ENCODE assay signal across 20 mouse cellular contexts in the genomic region with DNA sequence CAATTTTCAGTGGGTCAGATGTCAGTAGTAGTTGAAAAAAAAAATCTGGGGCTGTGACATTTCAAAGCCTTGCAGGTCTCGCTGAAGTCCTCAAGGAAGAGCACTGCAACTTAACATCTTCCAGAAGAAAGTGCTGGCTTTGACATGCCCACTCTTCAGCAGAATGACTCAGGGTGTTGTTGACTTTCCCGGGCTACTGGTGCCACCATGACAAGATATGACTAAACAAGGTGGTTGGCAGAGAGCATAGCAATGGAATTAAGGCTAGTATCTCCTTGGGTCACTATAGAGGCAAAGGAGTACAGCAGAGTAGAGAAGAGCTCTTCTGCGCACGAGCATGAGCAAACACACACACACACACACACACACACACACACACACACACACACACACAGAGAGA. TPM values are rescaled to one million over a fixed set of nuclear protein-coding genes. Genes with fewer than 3 reads are reported as not detected.
DNase-seq lines count a peak whose midpoint lies in the region; ATAC-seq and TF ChIP-seq lines count a peak whose summit lies in the region.
"Had no signal": no experiment of that assay in that cellular context is flagged by ENCODE, and none has a peak within 500 bp of the region (broad histone marks: within the 10 kb centered on the region; RNA-seq: fewer than 3 reads in every experiment).

No protein-coding gene starts in this region.

- no peak for TF ChIP-seq POLR2A in MEL (IDR thresholded peaks at IDR 0.05; ENCODE audit: control insufficient read depth in 1 of 2, insufficient read depth in 1 of 2, low read depth in 1 of 2, low read length in 2 of 2, poor library complexity in 1 of 2)

- TF ChIP-seq RAD21 in MEL (IDR thresholded peaks at IDR 0.05; ENCODE audit: low read depth, low read length) = no peak

- DNase-seq in heart, embryonic 10.5 days (ENCODE audit: low spot score) = no peak
- no peak for DNase-seq in heart, adult 9 months (ENCODE audit: low spot score in 2 of 2)
- DNase-seq in MEL (ENCODE audit: low read depth, low spot score) = peak; percentile 41
- DNase-seq in thymus, postnatal 10 days (ENCODE audit: low spot score in 2 of 2) = no peak
- DNase-seq in layer of hippocampus, adult 9-11 months = no peak
- DNase-seq: adrenal gland, postnatal 10 days; B cell, adult 2 months; cerebellum, adult 8-10 months; embryo, embryonic 11 days; kidney, adult 9 months; kidney, postnatal 36 days; lung, postnatal 14 days; right cerebral cortex, postnatal 14 days; thymus, postnatal 25 days had no signal

- no peaks in the 10 kb centered on the region for H3K27me3 ChIP-seq in heart, embryonic 10.5 days (ENCODE audit: insufficient read depth, poor library complexity, severe bottlenecking)
- no peaks in the 10 kb centered on the region for H3K27me3 ChIP-seq in MEL (ENCODE audit: control insufficient read depth in 1 of 2, insufficient read depth in 2 of 2, low read length in 2 of 2)
- H3K27me3 ChIP-seq in liver, embryonic 16.5 days (ENCODE audit: control insufficient read depth, insufficient read depth, low read depth, low read length) = no peaks in the 10 kb centered on the region
- H3K27me3 ChIP-seq: embryonic facial prominence, embryonic 15.5 days; forebrain, embryonic 12.5 days; neural tube, embryonic 12.5 days had no signal

- peak overlapping the region; percentile 26; the same call in 1 of the 2 replicates for H3K27ac ChIP-seq in heart, embryonic 10.5 days
- peak overlapping the region; percentile 45 for H3K27ac ChIP-seq in MEL (ENCODE audit: control insufficient read depth, low read depth, low read length)
- peak overlapping the region; percentile 84 for H3K27ac ChIP-seq in liver, embryonic 16.5 days (ENCODE audit: low read length)
- H3K27ac ChIP-seq: embryonic facial prominence, embryonic 15.5 days; forebrain, embryonic 12.5 days; neural tube, embryonic 12.5 days had no signal

- no peaks in the 10 kb centered on the region for H3K36me3 ChIP-seq in heart, embryonic 10.5 days
- peaks cover 0 to 23% of the 10 kb centered on the region in 2 experiments; a peak in 2 of 4 replicates for H3K36me3 ChIP-seq in MEL (ENCODE audit: control insufficient read depth in 1 of 2, insufficient read depth in 2 of 2, low read length in 2 of 2)
- H3K36me3 ChIP-seq in liver, embryonic 16.5 days (ENCODE audit: control insufficient read depth, insufficient read depth) = no peaks in the 10 kb centered on the region
- H3K36me3 ChIP-seq: embryonic facial prominence, embryonic 15.5 days; forebrain, embryonic 12.5 days; neural tube, embryonic 12.5 days had no signal

- peak overlapping the region; percentile 14; the same call in 1 of the 2 replicates for H3K4me2 ChIP-seq in liver, embryonic 16.5 days (ENCODE audit: low read depth, low read length)
- H3K4me2 ChIP-seq: embryonic facial prominence, embryonic 15.5 days; forebrain, embryonic 12.5 days; midbrain, embryonic 11.5 days; neural tube, embryonic 12.5 days had no signal

- no peak for TF ChIP-seq EP300 in MEL (IDR thresholded peaks at IDR 0.05; ENCODE audit: low read depth in 1 of 2, low read length in 2 of 2)

- no peak for TF ChIP-seq CTCF in MEL (IDR thresholded peaks at IDR 0.05 in 2 of 3, conservative IDR thresholded peaks at IDR 0.05 in 1 of 3; ENCODE audit: control insufficient read depth in 1 of 3, insufficient read depth in 1 of 3, low read depth in 2 of 3, low read length in 3 of 3, poor library complexity in 1 of 3, severe bottlenecking in 1 of 3)

- no peak overlapping the region for H3K4me3 ChIP-seq in heart, embryonic 10.5 days
- no peak overlapping the region for H3K4me3 ChIP-seq in MEL (ENCODE audit: control insufficient read depth in 1 of 2, insufficient read depth in 1 of 2, low read depth in 2 of 2, low read length in 2 of 2)
- no peak overlapping the region for H3K4me3 ChIP-seq in liver, embryonic 16.5 days (ENCODE audit: low read depth, low read length)
- H3K4me3 ChIP-seq: embryonic facial prominence, embryonic 15.5 days; forebrain, embryonic 12.5 days; neural tube, embryonic 12.5 days had no signal

- 0 out of 2 replicates have a peak, but pooled peaks have one; percentile 43 for ATAC-seq in erythroblast, adult 5-6 weeks (replicated peaks; ENCODE audit: low FRiP score, poor library complexity, severe bottlenecking)
- ATAC-seq in liver, embryonic 16.5 days (ENCODE audit: low read depth) = peak; percentile 68

- H3K79me2 ChIP-seq in MEL (ENCODE audit: control insufficient read depth, insufficient read depth, low read length, poor library complexity) = no peaks in the 10 kb centered on the region

- no peaks in the 10 kb centered on the region for H3K9me3 ChIP-seq in heart, embryonic 10.5 days
- no peaks in the 10 kb centered on the region for H3K9me3 ChIP-seq in MEL (replicated peaks; ENCODE audit: insufficient read depth, low read length)
- no peaks in the 10 kb centered on the region for H3K9me3 ChIP-seq in liver, embryonic 16.5 days (replicated peaks; ENCODE audit: control insufficient read depth, low read length)
- H3K9me3 ChIP-seq: embryonic facial prominence, embryonic 15.5 days; forebrain, embryonic 12.5 days; neural tube, embryonic 12.5 days had no signal

- no peak overlapping the region for H3K9ac ChIP-seq in MEL (ENCODE audit: control insufficient read depth, low read depth, low read length, poor library complexity, severe bottlenecking)
- H3K9ac ChIP-seq in liver, embryonic 16.5 days (ENCODE audit: low read depth, low read length) = no peak overlapping the region
- H3K9ac ChIP-seq: embryonic facial prominence, embryonic 15.5 days; forebrain, embryonic 12.5 days; neural tube, embryonic 12.5 days had no signal

- H3K4me1 ChIP-seq in heart, embryonic 10.5 days = peaks cover 14% of the 10 kb centered on the region; the same call in 1 of the 2 replicates
- peaks cover 11 to 14% of the 10 kb centered on the region in 2 experiments for H3K4me1 ChIP-seq in MEL (ENCODE audit: control insufficient read depth in 1 of 2, insufficient read depth in 2 of 2, low read length in 2 of 2)
- H3K4me1 ChIP-seq in liver, embryonic 16.5 days (ENCODE audit: control insufficient read depth, low read depth, low read length) = peaks cover 27% of the 10 kb centered on the region
- H3K4me1 ChIP-seq: embryonic facial prominence, embryonic 15.5 days; forebrain, embryonic 12.5 days; neural tube, embryonic 12.5 days had no signal

- 64% methylated on average over 4 of the region's 4 CpGs for WGBS in heart, embryonic 10.5 days
- WGBS in liver, embryonic 16.5 days (ENCODE audit: insufficient replicate concordance) = 26% methylated on average over 4 of the region's 4 CpGs

TF ChIP-seq in MEL, 35 proteins besides CTCF, POLR2A, EP300 and RAD21:
- no peak for TF ChIP-seq NRF1 (IDR thresholded peaks at IDR 0.05; ENCODE audit: insufficient read depth, low read depth, low read length, poor library complexity, severe bottlenecking)
- TF ChIP-seq USF2 (IDR thresholded peaks at IDR 0.05; ENCODE audit: borderline replicate concordance in 1 of 2, insufficient read depth in 1 of 2, low read depth in 1 of 2, low read length in 2 of 2) = no peak
- no peak for TF ChIP-seq BHLHE40 (IDR thresholded peaks at IDR 0.05; ENCODE audit: borderline replicate concordance, low read depth, low read length)
- TF ChIP-seq ELF1 (IDR thresholded peaks at IDR 0.05; ENCODE audit: low read depth, low read length) = no peak
- TF ChIP-seq RCOR1 (IDR thresholded peaks at IDR 0.05; ENCODE audit: low read depth, low read length) = no peak
- TF ChIP-seq TCF12 (IDR thresholded peaks at IDR 0.05; ENCODE audit: low read depth, low read length) = no peak
- no peak for TF ChIP-seq MXI1 (IDR thresholded peaks at IDR 0.05; ENCODE audit: low read depth, low read length)
- no peak for TF ChIP-seq USF1 (IDR thresholded peaks at IDR 0.05; ENCODE audit: low read depth, low read length)
- no peak for TF ChIP-seq ZC3H11A (IDR thresholded peaks at IDR 0.05; ENCODE audit: low read depth, low read length)
- TF ChIP-seq ETS1 (IDR thresholded peaks at IDR 0.05; ENCODE audit: low read depth, low read length) = no peak
- TF ChIP-seq MYB (IDR thresholded peaks at IDR 0.05; ENCODE audit: low read depth, low read length) = no peak
- TF ChIP-seq SMC3 (IDR thresholded peaks at IDR 0.05; ENCODE audit: low read depth, low read length) = no peak
- TF ChIP-seq GABPA (IDR thresholded peaks at IDR 0.05; ENCODE audit: low read depth, low read length) = no peak
- no peak for TF ChIP-seq ZKSCAN1 (IDR thresholded peaks at IDR 0.05; ENCODE audit: low read depth, low read length)
- TF ChIP-seq POLR2AphosphoS5 (IDR thresholded peaks at IDR 0.05; ENCODE audit: borderline replicate concordance, low read depth, low read length) = no peak
- no peak for TF ChIP-seq ZMIZ1 (IDR thresholded peaks at IDR 0.05; ENCODE audit: low read depth, low read length)
- TF ChIP-seq UBTF (IDR thresholded peaks at IDR 0.05; ENCODE audit: borderline replicate concordance, insufficient read depth, low read depth, low read length) = no peak
- no peak for TF ChIP-seq MEF2A (IDR thresholded peaks at IDR 0.05; ENCODE audit: extremely low read depth, insufficient replicate concordance, low read depth, low read length, poor library complexity, severe bottlenecking)
- no peak for TF ChIP-seq MYC (IDR thresholded peaks at IDR 0.05; ENCODE audit: low read depth, low read length)
- no peak for TF ChIP-seq ZNF384 (IDR thresholded peaks at IDR 0.05; ENCODE audit: low read depth, low read length)

RNA-seq across cellular contexts. Expression of gene Nck2, which starts 30.6 kb away (rescaled TPM):
- polyA plus RNA-seq in heart, embryonic 10.5 days (2016; fragmentation: Nextera tagmentation; extraction: Ambion mirVana) = 30.4 and 37.0 TPM in 2 replicates
- 9.2 and 9.4 TPM in 2 replicates for total RNA-seq in MEL (2012; rRNA removed)
- polyA plus RNA-seq in MEL (2012; ENCODE audit: insufficient read depth in 1 of 2, insufficient read length in 2 of 2, low read depth in 1 of 2, low replicate concordance in 2 of 2, missing spikeins in 1 of 2) = 10 to 100 TPM in 1 of 2 experiments, not detected in 1; 12.4 TPM
- total RNA-seq in erythroblast, adult 5-6 weeks (2015; ENCODE audit: low replicate concordance) = 0.77 TPM in 1 of 2 replicates, not detected in the other
- total RNA-seq in erythroblast, adult 5-6 weeks (2017; ENCODE audit: low replicate concordance) = 2.4 and 3.3 TPM in 2 replicates
- 8.4 and 9.5 TPM in 2 replicates for polyA plus RNA-seq in liver, embryonic 16.5 days (2015; fragmentation: Nextera tagmentation; extraction: Ambion mirVana)

Comparison
In these comparisons a context has a peak if more than half of its experiments do, and no peak if none do; other contexts are left out.
1. H3K27ac ChIP-seq: peak in every context shown above with its lines; median percentile 84 in liver, embryonic 16.5 days; 45 in MEL; 26 in heart, embryonic 10.5 days.